Comparison of ENCODE assay signal across 9 mouse cellular contexts in genomic region chr9:29409216-29409907, GRCm38 (mm10).
DNase-seq lines count a peak whose midpoint lies in the region; ATAC-seq lines count a peak whose summit lies in the region.
"Had no signal": no experiment of that assay in that cellular context is flagged by ENCODE, and none has a peak within 500 bp of the region (broad histone marks: within the 10 kb centered on the region; RNA-seq: fewer than 3 reads in every experiment).

No protein-coding gene starts in this region.

- peak overlapping the region; percentile 32; the same call in 1 of the 2 replicates for H3K9ac ChIP-seq in hindbrain, embryonic 16.5 days (ENCODE audit: low read depth, low read length)

- no peak overlapping the region for H3K27ac ChIP-seq in hindbrain, embryonic 16.5 days (ENCODE audit: low read depth, low read length)
- H3K27ac ChIP-seq in midbrain, embryonic 10.5 days (replicated peaks): no peak overlapping the region
- H3K27ac ChIP-seq: heart, adult 2 months had no signal

- no peaks in the 10 kb centered on the region for H3K9me3 ChIP-seq in hindbrain, embryonic 16.5 days (ENCODE audit: control insufficient read depth, low read length)
- no peaks in the 10 kb centered on the region for H3K9me3 ChIP-seq in midbrain, embryonic 10.5 days (replicated peaks)

- 56% methylated on average over 8 of the region's 8 CpGs for WGBS in hindbrain, embryonic 16.5 days
- WGBS in midbrain, embryonic 10.5 days: 56% methylated on average over 8 of the region's 8 CpGs

- H3K27me3 ChIP-seq in hindbrain, embryonic 16.5 days (replicated peaks; ENCODE audit: control insufficient read depth, insufficient read depth, low read length): no peaks in the 10 kb centered on the region
- H3K27me3 ChIP-seq in midbrain, embryonic 10.5 days (ENCODE audit: low read depth, poor library complexity, severe bottlenecking): peaks cover 47% of the 10 kb centered on the region

- H3K36me3 ChIP-seq in hindbrain, embryonic 16.5 days (ENCODE audit: control insufficient read depth, insufficient read depth, low read length): no peaks in the 10 kb centered on the region
- H3K36me3 ChIP-seq in midbrain, embryonic 10.5 days: no peaks in the 10 kb centered on the region

- H3K4me2 ChIP-seq in hindbrain, embryonic 16.5 days (ENCODE audit: low read length): peak overlapping the region; percentile 87

- H3K4me1 ChIP-seq in hindbrain, embryonic 16.5 days (ENCODE audit: control insufficient read depth, insufficient read depth, low read depth, low read length): peaks cover 8% of the 10 kb centered on the region
- H3K4me1 ChIP-seq in midbrain, embryonic 10.5 days: peaks cover 21% of the 10 kb centered on the region

- no peak for ATAC-seq in hindbrain, embryonic 16.5 days

- peak; percentile 18 to 79 for DNase-seq in adrenal gland, adult (ENCODE audit: inconsistent age in 2 of 2, low spot score in 1 of 2)
- no peak for DNase-seq in adrenal gland, adult 8-10 months
- DNase-seq in spleen, postnatal 10 days (ENCODE audit: low spot score in 2 of 2): peak; percentile 9 to 41
- DNase-seq in spleen, postnatal 14 days (ENCODE audit: low spot score in 2 of 2): no peak
- DNase-seq in embryo, embryonic 10 days (ENCODE audit: low spot score): peak; percentile 55
- DNase-seq in midbrain, embryonic 10.5 days (ENCODE audit: low spot score): peak; percentile 47
- DNase-seq in Muller cell, postnatal 12 days (ENCODE audit: inconsistent ontology term): no peak

- peak overlapping the region; percentile 63 for H3K4me3 ChIP-seq in hindbrain, embryonic 16.5 days (ENCODE audit: low read length)
- no peak overlapping the region for H3K4me3 ChIP-seq in midbrain, embryonic 10.5 days
- H3K4me3 ChIP-seq: heart, adult 2 months had no signal

Comparison
In these comparisons a context has a peak if more than half of its experiments do, and no peak if none do; other contexts are left out.
1. DNase-seq: peak in adrenal gland, adult (2 of 2), spleen, postnatal 10 days (2 of 2), embryo, embryonic 10 days (single experiment) and midbrain, embryonic 10.5 days (single experiment); none in adrenal gland, adult 8-10 months (single experiment), spleen, postnatal 14 days (0 of 2) and Muller cell, postnatal 12 days (single experiment).